Mouse (Mus musculus) testis, adult 2 months (tissue): ENCODE measurements around the gene Pla2g12a. TPM values are rescaled to one million over a fixed set of nuclear protein-coding genes. Genes with fewer than 3 reads are reported as not detected.
A peak's percentile ranks its signal among the peaks of the same experiment; 100 is the strongest.

Source experiments
- H3K27ac ChIP-seq: fragments of 200-500 bp; 2 replicates; pipeline ENCODE4 v1.5.1; 2012; ENCODE audit warnings: low read depth, low read length; ENCODE audit not compliant: control insufficient read depth, insufficient read depth
- H3K27me3 ChIP-seq: fragments of 200-500 bp; 2 replicates; pipeline ENCODE4 v1.6.1; 2012; ENCODE audit warnings: mild to moderate bottlenecking, low read length, moderate library complexity; ENCODE audit not compliant: control insufficient read depth, insufficient read depth
- H3K36me3 ChIP-seq: fragments of 200-500 bp; 2 replicates; pipeline ENCODE4 v1.6.1; 2012; ENCODE audit warnings: mild to moderate bottlenecking, low read length; ENCODE audit not compliant: control insufficient read depth, insufficient read depth
- H3K4me1 ChIP-seq: fragments of 200-500 bp; 2 replicates; pipeline ENCODE4 v1.6.1; 2012; ENCODE audit warnings: low read length; ENCODE audit not compliant: control insufficient read depth, insufficient read depth
- H3K4me3 ChIP-seq: fragments of 200-500 bp; 2 replicates; pipeline ENCODE4 v1.5.1; 2012; ENCODE audit warnings: low read depth, mild to moderate bottlenecking, low read length, moderate library complexity, mixed read lengths; ENCODE audit not compliant: control insufficient read depth
- CTCF ChIP-seq: fragments of 200-500 bp; IDR thresholded peaks from 2 replicates; pipeline ENCODE4 v1.5.1; 2012; ENCODE audit warnings: low read depth, mild to moderate bottlenecking, inconsistent platforms, low read length, moderate library complexity; ENCODE audit not compliant: control insufficient read depth, insufficient read depth, insufficient replicate concordance
- POLR2A ChIP-seq: fragments of 200-500 bp; IDR thresholded peaks from 2 replicates; pipeline ENCODE4 v1.6.1; 2012; ENCODE audit warnings: low read depth, mild to moderate bottlenecking, inconsistent platforms, low read length, moderate library complexity; ENCODE audit not compliant: control insufficient read depth
- polyA plus RNA-seq: library from polyadenylated mRNA; depleted of rRNA; stranded (reverse); fragments of >200 nt; gene quantifications from 2 replicates; pipeline ENCODE4 v1.2.3, GENCODE M21; 2012; rRNA removed

Pla2g12a gene
- 75.4 and 94.8 TPM in 2 replicates for polyA plus RNA-seq

DNA sequence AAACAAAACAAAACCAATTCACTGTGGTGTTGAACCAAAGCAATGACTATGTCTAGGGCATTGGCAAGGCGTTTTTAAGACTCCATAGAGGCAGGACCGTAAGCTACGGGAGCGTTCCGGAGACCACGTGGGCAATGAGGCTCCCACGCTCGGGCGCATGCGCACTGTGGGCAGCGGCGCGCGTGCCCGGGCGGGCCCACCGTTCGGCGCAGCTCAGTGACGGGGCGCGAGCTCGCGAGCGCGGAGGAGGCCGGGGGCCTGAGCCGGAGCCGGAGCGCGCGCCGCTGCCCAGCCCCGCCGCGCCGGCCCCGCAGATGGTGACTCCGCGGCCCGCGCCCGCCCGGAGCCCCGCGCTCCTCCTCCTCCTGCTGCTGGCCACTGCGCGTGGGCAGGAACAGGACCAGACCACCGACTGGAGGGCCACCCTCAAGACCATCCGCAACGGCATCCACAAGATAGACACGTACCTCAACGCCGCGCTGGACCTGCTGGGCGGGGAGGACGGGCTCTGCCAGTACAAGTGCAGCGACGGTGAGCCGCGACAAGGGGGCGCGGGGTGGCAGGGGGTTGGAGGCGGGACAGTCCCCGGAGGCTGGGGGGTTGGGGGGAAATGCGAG lies at the start of gene Pla2g12a:
Gene Pla2g12a (plus strand): TSS at position 202 of the 617 bp plus-strand sequence.
- Histone ChIP-seq H3K36me3 (no peaks in the 10 kb centered on the region), H3K4me3 (peak within 1 kb of the TSS; percentile 95), H3K27me3 (no peaks in the 10 kb centered on the region), H3K27ac (peak within 1 kb of the TSS; percentile 69), H3K4me1 (peaks cover 6% of the 10 kb centered on the region)
- no peak for TF ChIP-seq CTCF
- peak; percentile 26; the same call in 1 of the 2 replicates for TF ChIP-seq POLR2A

DNA sequence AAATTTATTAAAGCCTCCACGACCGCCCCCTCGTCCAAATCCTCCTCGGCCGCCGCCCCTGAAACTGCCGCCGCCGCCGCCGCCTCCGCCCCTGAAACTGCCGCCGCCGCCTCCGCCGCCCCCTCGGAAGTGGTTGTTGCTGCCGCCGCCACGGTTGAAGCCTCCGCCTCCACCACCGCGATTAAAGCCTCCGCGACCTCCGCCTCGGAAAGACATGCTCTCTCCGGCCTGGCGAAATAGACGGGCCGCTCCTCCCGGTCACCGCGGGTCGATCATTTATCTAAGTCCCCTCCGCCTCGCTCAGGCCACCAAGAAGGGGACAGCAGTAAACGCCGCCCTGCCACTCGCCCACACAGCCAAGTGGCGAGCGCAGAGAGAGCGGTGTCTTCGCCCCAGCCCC lies 47.8 kb upstream of the Pla2g12a start:
- peaks cover 1% of the 10 kb centered on the region; the same call in 1 of the 2 replicates for H3K36me3 ChIP-seq
- H3K4me3 ChIP-seq: peak overlapping the region; percentile 90
- H3K27ac ChIP-seq: peak overlapping the region; percentile 88
- no peaks in the 10 kb centered on the region for H3K27me3 ChIP-seq
- TF ChIP-seq CTCF (no peak), POLR2A (no peak)
- peaks cover 1% of the 10 kb centered on the region; the same call in 1 of the 2 replicates for H3K4me1 ChIP-seq

DNA sequence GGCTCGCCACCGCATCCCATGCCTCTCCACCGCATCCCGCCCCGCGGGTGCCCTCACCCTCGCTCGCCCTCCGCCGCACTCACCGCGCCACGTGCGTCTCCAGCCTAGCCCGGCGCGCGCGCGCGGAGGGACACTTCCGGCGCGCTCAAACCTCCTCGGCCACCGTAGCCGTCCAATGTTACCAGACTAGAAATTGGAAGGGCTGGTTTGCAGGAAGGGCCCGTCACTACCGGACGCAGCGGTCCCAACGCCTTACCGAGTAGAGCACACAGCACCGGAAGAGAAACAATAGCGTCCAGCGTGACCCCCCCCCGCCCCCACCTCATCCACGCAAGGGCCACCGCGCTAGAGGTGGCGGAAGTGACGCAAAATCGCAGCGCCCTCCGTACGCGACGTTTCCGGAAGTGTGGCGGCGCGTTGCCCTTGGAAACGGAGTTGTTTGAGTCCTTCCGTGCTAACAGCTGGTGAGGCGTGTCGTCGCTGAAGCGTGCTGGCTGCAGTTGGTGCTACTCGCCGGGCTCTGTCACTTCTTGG lies 47.3 kb upstream of the Pla2g12a start, which contains the start of gene Gar1:
Gene Gar1 (minus strand): TSS at position 362 of the 534 bp plus-strand sequence.
- Histone ChIP-seq H3K4me1 (peaks cover 5% of the 10 kb centered on the region), H3K36me3 (peaks cover 1% of the 10 kb centered on the region; the same call in 1 of the 2 replicates), H3K27ac (peak within 1 kb of the TSS; percentile 93), H3K27me3 (no peaks in the 10 kb centered on the region), H3K4me3 (peak within 1 kb of the TSS; percentile 90)
- TF ChIP-seq CTCF: no peak
- TF ChIP-seq POLR2A: peak; percentile 97

DNA sequence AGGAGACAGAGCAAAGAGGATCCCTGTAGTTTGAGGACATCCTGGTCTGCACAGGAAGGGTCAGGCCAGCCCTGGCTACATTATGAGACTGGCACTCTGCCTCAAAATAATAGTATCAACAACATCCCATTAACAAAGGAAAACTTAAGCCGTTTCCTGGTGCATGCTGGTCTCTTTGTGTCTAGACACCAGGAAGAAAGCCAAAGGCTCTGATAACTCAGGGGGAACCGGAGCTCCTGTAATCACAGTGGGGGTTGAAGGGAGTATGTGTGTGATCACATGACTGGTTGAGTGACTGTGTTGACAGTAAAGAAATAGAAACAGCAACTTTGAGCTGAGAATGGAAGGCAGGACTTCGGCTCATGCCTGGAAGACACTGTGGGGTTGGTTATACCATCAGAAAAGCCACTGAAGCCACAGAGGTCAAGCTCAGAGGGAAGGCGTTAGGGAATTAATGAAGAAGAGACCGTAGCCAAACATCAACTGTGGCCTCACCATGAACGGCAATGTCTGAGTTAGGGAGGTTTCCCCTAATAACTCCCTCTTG lies 42.9 kb upstream of the Pla2g12a start, which contains the start of gene Cfi:
Gene Cfi (plus strand): TSS at position 497 of the 547 bp plus-strand sequence.
- peaks cover 6% of the 10 kb centered on the region for H3K4me1 ChIP-seq
- H3K27me3 ChIP-seq: no peaks in the 10 kb centered on the region
- no peaks in the 10 kb centered on the region for H3K36me3 ChIP-seq
- TF ChIP-seq CTCF (no peak), POLR2A (no peak)
- H3K27ac ChIP-seq: 0 out of 2 replicates have a peak within 1 kb of the TSS, but pooled peaks have one; percentile 8
- H3K4me3 ChIP-seq: no peak within 1 kb of the TSS

DNA sequence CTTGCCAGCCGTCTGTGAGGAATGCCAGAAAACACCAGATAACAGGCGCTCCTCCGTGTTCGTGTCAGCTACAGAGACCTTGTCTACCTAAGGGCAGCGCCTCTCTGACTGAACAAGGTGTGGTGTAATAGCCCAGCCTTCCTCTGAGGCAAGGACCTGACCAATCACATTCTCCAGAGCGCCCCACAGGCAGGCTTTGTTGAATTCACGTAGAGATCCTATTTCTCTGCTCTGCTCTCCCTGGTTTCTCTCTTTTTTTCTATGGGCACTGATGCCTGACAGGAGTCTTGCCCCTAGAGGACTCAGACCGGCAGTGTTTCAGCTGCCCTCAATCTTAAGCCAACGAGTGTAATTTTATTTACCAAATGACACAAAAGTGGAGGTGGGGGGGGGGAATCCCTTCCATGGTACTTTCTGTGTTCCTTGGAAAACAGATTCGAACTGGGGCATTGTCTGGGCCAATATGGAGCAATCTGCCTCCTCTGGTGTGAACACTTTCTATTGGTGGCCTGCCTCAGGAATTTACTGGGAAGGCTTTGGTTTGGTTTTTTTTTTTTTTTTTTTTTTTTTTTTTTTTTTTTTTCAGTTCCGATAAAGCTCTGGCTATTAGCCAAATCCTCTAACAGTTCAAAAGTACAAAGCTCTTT lies 42.2 kb upstream of the Pla2g12a start:
- no peaks in the 10 kb centered on the region for H3K27me3 ChIP-seq
- no peak overlapping the region for H3K4me3 ChIP-seq
- peaks cover 6% of the 10 kb centered on the region for H3K4me1 ChIP-seq
- TF ChIP-seq CTCF (no peak), POLR2A (no peak)
- H3K27ac ChIP-seq: 0 out of 2 replicates have a peak overlapping the region, but pooled peaks have one; percentile 8
- no peaks in the 10 kb centered on the region for H3K36me3 ChIP-seq

DNA sequence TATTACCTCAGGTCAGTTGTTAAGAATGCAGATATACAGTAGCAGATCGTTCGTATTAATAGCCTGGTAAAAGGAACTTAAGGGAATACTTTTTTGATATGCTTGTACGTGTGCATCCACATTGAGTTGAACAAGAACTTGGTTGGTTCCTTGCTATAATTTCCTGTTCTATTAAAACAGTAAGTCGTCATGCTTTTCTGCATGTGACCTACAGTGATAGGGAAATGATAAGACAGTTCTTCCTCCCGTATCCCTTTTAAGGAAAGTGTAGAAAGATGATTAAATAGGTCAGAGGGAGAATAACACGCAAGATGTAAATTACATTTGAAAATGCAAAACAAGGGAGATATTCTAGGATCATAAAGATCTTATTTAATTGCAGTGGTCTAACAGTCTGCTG lies 41.4 kb upstream of the Pla2g12a start:
- no peak overlapping the region for H3K27ac ChIP-seq
- H3K36me3 ChIP-seq: no peaks in the 10 kb centered on the region
- no peak for TF ChIP-seq POLR2A
- TF ChIP-seq CTCF: no peak
- peaks cover 6% of the 10 kb centered on the region for H3K4me1 ChIP-seq
- H3K4me3 ChIP-seq: no peak overlapping the region
- H3K27me3 ChIP-seq: no peaks in the 10 kb centered on the region

DNA sequence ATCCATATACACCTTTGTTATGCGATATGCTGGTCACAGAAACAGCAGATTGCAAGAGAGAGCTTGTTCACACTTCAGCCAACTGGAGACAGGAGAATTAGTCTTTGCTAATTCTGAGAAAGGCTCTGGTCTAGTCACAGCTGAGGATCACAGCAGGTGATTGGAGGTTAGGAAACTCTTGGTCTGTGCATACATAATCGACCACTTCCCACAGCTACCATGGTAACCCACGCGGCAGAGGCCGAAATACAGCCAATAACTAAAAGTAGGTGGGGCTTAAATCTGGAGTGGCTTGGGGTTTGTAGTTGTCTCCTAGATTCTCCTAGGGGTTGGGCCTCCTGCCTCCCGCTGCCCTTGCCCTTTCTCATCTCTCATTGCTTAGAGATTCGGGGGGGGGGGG lies 40.4 kb upstream of the Pla2g12a start:
- TF ChIP-seq POLR2A (no peak), CTCF (no peak)
- no peak overlapping the region for H3K27ac ChIP-seq
- H3K4me3 ChIP-seq: no peak overlapping the region
- peaks cover 6% of the 10 kb centered on the region for H3K4me1 ChIP-seq
- H3K27me3 ChIP-seq: no peaks in the 10 kb centered on the region
- no peaks in the 10 kb centered on the region for H3K36me3 ChIP-seq
